Mouse (Mus musculus): Measurements from ENCODE around the gene Slc25a5.
A peak's percentile ranks its signal among the peaks of the same experiment; 100 is the strongest.
"Not testable (repeated sequence)": the region's sequence is repeated elsewhere in the genome, so short reads cannot be mapped to it uniquely, and the experiment has no call there.

Gene Slc25a5

DNA sequence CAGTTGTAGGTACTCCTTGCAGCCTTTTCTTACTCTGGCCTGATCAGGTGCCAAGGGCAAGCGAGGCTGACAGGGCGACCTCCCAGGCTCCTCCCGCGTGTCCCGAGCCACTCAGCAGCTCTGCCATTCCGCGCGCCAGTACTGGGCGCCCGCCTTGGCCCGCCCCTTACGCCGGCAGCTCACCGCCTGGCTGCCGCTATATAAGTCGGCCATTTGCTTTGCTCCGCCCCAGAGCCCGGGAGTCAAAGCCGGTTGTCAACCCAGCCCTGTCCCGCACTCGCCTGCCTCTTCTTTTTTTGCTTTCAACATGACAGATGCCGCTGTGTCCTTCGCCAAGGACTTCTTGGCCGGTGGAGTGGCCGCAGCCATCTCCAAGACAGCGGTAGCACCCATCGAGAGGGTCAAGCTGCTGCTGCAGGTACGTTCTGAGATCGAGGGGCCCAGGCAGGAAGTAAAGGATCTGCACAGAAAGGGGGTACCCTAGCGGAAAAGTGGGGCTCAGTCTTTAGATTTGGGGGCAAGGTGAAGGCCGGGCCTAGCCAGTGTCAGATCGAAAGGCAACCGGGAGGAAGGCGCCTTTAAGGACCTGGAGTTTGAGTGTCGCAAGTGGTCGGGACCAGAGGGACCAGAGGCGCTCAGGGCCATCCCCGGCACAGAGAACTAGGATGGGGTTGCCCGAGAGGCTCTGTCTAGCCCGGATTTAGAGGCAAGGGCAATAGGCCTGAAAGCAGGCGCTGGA lies at the start of gene Slc25a5:
Gene Slc25a5 (plus strand): TSS at position 228 of the 739 bp plus-strand sequence.
- peak; percentile 95 for ATAC-seq (ENCODE audit: low TSS enrichment)

DNA sequence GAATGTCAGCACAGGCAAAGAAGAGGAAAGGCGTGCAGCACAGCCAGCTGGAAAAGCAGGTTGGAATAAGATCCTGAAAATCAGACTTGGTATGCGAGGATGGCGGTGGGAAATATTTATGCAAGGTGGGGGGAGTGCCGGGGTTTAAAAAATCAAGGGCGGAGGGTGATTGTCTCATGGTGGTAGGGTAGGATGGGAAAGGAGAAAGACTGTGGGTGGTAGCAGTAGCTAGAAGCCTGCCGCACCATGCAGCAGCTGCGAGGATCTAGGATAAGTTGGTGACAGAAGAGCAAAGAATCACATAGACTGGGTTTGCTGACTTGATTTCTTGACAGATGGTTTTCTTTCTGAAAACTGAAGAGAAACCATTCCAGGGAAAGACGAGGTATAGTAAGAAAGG lies 48.7 kb upstream of the Slc25a5 start:
- ATAC-seq (ENCODE audit: low TSS enrichment): peak; percentile 72

DNA sequence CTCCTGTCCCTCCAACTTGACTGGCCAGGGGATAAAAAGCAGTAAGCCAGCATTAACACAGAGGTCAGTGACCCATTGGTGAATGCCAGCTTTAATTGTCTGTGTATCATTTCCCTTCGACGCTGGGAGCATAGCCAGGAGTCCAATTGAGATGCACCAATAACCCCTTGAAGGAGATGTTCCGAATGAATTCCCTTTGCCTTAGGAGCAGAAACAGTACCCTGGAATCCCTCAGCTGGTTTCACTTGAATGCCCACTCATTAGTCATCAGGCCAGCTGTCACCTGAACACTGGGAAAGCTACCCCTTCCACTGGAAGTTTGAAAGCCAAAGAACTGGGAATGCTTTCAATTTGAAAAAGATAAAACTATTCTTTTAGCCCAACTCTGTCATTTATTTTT lies 46.9 kb upstream of the Slc25a5 start:
- no peak for ATAC-seq (ENCODE audit: low TSS enrichment)

DNA sequence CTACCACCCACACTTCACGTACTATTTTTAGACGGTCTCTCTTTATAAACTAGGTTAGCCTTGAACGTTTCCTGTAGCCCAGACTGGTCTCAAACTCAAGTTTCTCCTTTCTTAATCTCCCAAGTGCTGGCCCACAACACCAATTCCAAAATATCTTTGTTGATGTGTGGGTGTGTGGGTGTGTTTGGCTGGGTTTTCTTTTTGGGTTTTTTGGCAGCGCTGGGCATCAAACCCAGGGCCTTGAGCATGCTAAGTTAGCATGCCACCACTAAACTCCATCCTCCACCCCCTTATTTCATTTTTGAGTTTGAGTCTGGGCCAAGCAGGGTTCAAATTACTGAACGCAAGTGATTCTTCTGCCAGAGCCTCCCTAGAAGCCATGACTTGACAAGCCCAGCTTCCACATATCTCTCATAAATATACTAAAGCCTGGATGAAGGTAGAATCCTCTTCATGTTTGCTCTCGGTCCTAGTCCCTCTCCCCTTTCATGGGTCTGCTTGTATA lies 46.1 kb upstream of the Slc25a5 start:
- ATAC-seq (ENCODE audit: low TSS enrichment): peak; percentile 62

DNA sequence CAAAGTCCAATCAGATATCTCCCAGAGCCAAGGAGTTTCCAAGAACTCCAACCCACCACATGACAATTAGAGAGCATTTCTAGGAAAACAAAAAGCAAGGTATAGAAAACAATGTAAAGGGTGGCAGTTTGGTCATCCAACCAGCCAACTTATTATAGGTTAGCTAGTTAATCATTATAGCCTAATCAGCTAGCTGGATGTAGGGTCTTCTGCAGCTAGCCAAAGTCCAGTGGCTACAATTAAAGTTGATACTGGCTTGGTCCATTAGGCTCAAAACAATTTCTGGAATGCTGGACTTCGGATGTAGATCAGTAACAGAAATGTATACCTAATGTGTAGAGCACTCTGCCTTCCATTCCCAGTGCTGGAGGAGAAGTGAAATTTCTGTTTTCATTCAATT lies 44.9 kb upstream of the Slc25a5 start:
- no peak for ATAC-seq (ENCODE audit: low TSS enrichment)

DNA sequence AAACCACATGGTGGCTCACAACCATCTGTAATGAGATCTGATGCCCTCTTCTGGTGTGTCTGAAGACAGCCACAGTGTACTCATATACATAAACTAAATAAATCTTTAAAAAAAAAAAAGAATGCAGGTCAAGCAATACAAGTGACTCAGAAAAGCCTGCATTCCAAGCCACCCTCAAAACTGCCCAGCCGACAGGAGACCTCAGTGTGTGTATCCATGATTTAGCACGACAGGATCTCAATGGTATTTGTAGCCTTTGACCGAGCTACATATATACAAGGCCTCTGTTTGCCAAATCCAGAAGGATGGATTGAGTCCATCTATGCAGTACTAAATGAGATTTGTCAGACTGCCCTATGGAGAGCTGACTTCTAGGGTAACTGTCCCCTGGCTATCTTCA lies 42.9 kb upstream of the Slc25a5 start:
- no peak for ATAC-seq (ENCODE audit: low TSS enrichment)

DNA sequence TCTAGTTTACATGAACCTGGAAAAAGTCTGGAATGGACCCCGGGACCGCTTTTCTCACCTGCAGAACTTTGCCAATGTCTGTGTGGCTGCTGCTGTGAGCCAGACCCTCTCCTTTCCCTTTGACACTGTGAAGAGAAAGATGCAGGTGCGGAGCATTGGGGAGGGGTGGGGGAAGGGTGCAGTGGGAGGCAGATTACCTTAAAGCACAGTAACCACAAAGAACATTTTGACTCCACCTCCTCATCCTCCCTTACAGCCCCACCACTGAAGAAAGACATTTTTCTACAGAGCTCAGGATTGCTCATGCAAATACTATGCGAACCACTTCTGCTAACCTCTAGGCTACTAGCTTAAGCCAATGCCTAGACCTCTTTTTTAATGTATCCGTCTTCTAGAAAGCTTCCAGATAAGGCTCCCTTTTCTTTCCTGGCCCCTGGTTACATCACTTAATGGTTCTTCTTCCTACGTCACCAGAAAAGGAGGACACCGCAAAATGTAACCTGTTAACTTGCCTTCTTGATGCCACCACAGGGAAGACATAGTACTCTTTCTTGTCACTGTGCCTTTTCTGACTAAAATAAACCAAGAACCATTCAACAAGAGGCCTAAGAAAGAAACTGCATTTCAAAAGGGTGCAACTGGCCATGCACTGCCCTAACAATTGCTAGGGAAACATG lies 37.5 kb upstream of the Slc25a5 start:
- no peak for ATAC-seq (ENCODE audit: low TSS enrichment)

DNA sequence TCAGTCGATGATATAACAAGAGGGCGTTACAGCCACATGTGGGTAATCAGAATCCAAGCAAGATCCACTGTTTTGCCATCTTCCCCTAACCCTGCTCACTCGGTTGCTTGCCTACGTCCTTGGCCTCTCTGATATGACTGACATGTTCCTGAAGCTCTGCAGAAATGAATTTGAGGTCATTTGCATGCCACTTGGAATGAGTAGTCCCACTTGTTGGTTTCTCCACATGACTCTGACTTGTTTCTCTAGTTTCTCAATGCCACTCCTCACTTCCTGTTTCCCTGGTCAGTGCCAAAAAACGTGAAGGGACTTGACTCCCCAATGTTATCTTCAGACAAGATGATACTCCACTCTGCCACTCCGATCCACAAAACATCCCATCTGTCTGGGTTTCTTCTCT lies 36.9 kb upstream of the Slc25a5 start:
- ATAC-seq (ENCODE audit: low TSS enrichment): no peak

DNA sequence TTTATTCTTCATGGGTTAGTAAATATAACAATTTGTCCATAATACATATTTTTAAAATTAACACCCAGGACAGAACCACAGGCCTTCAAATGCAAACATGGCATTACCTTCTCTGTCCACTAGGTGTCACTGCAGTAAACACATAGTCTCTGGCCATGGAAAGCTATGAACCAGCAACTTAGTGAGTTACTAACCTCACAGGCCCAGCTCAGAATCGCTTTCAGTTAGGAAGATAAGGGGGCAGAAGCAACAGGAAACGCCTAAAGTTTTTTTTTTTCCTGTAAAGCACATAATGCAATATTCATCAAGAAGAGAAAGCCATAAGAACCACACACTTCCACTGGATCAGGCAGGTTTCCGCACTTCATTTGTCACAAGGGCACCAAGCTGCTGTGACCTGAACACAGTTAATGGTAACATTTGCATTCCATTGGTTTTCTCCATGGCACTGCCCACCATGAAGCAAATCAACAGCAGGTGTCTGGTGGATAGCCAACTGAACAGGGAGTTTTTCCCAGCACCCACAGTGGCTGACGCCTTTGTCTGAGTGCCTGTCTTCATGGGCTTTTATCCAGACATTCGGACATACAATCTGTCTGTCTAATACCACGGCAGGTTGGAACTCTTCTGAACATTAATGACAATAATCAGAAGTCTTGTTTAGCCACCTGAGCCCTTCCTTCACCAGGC lies 34.4 kb upstream of the Slc25a5 start:
- ATAC-seq (ENCODE audit: low TSS enrichment): peak; percentile 67; the same call in 1 of the 2 replicates

DNA sequence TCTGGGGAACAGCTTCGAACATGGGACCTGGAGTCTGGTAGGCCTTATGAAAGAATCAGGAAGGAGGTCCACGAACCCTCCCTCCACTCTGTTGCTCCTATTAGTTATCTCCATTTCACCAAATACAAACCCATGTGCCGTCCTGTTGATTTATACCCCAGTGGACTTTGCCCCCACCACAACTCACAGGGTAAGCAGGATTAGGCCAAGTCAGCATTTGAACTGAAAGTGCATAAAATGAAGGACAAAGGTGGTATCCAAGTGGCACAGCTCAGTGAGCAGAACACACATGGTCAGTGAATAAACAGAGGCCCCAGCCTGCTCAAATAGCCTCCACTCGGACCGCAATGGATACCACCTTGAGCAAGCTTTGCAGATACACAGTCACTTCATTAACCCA lies 33.2 kb upstream of the Slc25a5 start:
- no peak for ATAC-seq (ENCODE audit: low TSS enrichment)

DNA sequence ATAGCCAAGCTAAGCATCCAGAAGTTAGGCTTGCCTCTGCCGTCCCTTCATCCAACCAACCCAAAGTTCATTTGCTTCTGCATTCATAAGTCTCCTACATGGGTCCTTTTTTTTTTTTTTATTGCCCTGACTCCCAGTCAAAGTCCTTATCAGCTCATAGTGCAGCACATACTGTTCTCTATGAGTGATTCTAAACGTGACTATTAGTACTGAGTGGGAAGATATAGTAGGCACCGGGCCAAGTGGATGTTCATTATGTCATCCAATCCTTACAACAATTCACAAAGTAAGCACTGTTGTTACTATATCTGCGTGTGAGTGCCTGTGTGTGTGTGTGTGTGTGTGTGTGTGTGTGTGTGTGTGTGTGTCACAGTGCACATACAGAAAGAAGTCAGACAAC lies 32.6 kb upstream of the Slc25a5 start:
- ATAC-seq (ENCODE audit: low TSS enrichment): no peak

DNA sequence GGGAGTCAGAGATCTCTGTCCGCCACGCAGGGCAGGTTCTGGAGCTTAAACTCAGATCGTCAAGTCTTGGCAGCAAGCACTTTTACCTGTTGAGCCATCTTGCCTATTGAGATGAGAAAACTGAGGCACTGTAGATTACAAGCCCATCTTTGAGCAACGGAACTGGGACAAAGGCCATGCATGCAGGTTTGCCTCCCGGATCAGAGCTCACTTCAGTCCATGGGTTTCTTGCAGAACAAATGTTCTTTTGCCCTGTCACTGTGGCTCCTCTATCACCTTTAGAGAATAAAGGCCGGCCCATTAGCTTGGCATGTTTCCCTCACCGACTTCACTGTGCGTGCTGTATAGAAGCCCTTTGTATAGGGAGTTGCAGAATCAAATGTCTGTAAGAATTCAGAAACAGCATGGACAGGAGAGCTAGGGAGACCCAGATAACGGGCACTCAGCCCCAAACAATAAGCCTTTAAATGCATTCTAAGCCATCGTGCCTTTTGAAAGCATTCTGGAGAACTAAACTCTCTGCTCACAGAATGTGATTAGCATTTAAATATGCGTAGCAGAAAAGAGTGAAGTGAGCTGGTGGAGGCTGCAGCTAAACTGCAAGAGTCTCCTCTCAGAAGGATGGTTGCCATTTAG lies 32.0 kb upstream of the Slc25a5 start:
- no peak for ATAC-seq (ENCODE audit: low TSS enrichment)

DNA sequence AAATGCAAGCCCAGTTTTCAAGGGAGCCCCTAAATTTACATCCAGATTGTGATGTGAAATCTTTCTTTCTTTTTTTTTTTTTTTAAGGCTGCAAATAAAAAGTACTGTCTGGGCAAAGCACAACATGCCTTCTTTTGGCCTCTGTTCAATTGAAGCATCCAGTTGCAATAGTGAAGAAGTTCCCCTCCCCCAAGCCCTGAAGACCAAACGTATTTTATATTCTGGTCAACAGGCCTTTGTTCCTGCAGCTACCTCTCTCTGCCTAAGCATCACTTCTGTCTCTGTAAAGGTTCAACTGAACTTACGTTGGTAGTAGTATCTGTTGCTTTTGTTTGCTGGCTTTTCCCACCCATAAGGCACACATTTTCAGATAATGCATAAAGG lies 31.5 kb upstream of the Slc25a5 start:
- ATAC-seq (ENCODE audit: low TSS enrichment): no peak

DNA sequence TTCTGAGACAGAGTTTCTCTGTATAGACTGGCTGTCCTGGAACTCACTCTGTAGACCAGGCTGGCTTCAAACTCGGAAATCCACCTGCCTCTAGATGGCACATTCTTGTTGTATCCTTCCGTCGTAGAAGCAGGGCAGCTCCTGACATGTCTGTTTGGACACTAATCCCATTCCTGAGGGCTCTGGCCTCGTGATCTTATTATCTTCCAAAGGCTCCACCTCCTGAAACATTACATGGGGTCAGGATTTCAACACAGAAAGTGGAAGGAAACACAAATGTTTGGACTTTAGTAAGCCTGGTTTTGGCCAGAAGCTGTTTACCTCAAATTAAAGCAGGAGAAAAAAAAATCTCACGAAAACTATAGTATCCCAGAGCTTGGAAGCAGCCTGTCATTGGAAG lies 28.1 kb upstream of the Slc25a5 start:
- ATAC-seq (ENCODE audit: low TSS enrichment): no peak

DNA sequence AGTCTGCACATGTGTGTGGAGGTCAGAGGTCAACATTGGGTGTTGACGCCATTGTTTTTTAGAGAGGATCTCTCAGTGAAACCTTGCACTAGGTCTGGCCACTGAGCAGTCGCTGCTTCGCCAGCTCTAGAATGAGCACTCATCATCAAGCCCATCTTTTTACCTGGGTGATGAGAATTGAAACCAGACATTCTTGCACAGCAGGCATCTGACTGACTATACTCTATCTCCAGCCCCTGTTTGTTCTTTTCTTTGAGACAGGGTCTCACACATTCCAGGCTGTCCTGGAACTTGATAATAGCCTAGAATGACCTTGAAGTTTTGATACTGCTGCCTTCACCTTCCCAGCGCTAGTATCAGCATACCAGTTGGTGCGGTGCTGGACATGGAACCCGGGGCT lies 22.9 kb upstream of the Slc25a5 start:
- no peak for ATAC-seq (ENCODE audit: low TSS enrichment)

DNA sequence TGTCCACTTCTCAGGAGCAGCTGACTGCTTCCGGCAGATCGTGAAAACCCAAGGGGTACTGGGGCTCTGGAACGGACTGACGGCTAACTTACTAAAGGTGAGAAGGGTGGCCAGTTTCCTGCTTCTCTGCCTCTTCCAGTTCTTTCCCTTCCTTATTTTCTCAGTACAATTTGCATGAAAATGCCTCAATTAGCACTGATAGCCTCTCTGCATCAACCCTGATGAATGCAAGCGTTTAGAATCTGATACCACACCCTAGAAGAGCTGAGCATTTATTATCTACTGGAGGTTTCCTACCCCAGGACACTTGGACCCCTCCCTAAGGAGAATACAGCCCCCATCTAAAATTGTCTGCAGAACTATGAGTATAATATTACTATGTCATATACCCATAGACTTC lies 19.9 kb upstream of the Slc25a5 start:
- ATAC-seq (ENCODE audit: low TSS enrichment): no peak

DNA sequence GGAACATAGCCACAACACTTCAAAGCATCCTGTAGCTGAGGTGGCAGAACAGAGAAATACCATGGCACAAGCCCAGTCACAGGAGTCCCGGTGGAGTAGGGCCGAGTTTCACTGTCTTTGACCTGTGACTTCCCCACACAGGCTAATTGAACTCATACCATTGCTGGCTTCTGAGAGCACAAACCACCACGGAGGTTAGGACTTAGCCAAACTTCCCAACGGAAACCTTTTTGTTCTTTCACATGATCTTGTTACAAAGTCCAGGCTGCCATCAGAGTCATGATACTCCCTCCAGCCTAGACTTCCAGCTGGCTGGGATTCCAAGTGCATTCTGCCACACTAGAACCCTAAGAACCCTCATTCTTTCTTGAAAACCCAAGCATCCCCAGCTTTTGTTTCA lies 17.8 kb upstream of the Slc25a5 start:
- ATAC-seq (ENCODE audit: low TSS enrichment): no peak

DNA sequence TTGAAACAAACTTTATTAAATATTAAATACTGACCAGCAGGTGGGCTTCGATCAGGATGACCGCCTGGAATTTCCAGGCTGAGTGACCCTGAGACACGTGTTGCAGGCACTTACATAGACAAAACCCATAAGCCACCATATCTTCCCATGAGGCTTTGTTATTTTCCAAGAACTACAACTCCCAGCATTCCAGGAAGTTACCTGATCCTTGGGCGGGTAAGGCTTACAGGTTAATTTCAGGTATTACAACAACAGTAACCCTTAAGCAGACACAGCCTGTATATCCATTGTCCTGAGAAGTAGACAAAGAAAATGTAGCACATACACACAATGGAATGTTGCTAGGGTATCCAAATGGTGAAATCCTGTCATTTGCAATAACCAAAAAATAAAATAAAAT lies 6.1 kb upstream of the Slc25a5 start:
- ATAC-seq (ENCODE audit: low TSS enrichment): no peak

DNA sequence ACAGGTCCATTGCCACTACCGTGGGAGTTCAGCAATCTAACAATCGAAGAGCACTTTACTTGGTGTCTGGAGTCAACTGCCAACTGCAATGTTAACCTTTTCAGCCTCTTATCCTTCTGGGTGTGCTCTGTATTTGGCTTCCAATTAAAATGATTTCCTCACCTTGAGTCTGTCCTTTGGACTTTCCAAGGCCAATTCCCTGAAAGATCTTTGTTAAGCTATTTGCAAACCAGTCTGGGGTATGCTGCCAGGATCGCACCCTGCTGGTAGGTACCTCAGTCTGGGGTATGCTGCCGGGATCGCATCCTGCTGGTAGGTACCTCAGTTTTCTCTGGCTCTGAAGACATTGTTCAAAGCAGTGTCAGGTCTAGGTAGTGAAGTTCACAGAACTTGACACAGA lies 880 bp upstream of the Slc25a5 start:
- no peak for ATAC-seq (ENCODE audit: low TSS enrichment)

DNA sequence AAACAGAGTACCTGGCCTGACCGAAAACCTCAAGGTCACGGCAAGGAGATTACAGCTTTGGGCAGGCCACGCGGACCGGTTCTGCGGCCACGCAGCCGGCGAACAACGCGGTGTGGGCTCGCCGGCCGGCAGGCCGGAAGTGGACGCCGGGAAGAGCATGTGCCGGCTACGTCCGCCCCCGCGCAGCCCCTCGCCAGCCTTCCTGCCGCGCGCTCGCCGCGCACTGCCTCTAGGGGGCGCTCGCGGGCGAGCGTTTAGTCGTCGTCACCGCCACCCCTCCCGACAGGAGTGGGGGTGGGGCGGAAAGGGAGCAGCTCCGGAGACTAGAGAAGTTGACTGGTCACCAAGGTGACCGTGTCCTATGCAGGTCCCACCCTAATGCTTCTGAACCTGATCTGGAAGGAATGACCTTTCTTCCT lies 721 bp downstream of the Slc25a5 start:
- ATAC-seq (ENCODE audit: low TSS enrichment): peak; percentile 85

DNA sequence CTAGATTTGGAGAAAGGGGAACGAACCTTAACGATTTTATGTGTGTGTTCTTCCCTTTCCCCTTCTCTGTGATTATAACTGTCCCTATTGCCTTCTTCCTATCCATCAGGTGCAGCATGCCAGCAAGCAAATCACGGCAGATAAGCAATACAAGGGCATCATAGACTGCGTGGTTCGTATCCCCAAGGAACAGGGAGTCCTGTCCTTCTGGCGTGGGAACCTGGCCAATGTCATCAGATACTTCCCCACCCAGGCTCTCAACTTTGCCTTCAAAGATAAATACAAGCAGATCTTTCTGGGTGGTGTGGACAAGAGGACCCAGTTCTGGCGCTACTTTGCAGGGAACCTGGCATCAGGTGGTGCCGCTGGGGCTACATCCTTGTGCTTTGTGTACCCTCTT lies 1.3 kb downstream of the Slc25a5 start:
- not testable (repeated sequence) for ATAC-seq (ENCODE audit: low TSS enrichment)

DNA sequence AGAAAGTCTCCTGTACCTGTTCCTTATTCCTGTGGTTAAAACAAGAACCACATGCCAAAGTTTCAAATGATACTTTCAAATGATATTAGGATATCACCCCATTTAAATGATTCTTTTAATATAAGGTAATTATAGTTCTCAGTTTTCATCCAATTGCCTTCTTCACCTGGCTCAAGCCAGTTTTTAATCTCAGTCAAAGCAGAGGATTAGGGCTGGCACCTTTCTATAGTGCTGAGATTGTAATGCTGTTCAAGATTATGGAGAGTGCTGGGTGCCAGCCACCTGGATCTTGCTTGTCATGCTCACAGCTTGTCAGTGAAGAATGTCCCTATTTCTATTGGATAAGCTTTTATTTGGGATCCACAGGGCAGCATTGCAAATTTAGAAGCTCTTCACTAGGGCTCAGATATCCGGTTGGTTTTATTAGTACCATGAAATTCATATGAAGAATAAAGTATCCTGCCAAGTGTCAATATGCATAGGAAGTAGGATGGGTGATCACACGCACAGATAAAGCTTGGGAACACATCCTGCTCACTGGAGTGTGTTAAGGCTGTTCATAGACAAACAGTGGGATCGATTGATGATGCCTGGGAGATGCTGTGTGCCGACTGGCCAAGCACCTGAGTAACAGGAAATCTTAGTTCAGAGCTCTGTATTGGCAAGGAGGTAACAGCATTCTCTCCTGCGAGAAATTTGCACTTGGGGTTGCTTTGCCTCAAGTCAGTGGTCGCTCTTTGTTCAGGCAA lies 3.9 kb downstream of the Slc25a5 start:
- ATAC-seq (ENCODE audit: low TSS enrichment): no peak
